In genomic region chr12:86162890-86163816, GRCm38 (mm10) we compare ENCODE assay signal across 12 mouse cellular contexts.
DNase-seq lines count a peak whose midpoint lies in the region; ATAC-seq lines count a peak whose summit lies in the region.
"Had no signal": no experiment of that assay in that cellular context is flagged by ENCODE, and none has a peak within 500 bp of the region (broad histone marks: within the 10 kb centered on the region; RNA-seq: fewer than 3 reads in every experiment).

No protein-coding gene starts in this region.

- peak overlapping the region; percentile 59; the same call in 1 of the 2 replicates for H3K27ac ChIP-seq in forebrain, embryonic 14.5 days (ENCODE audit: low read depth, low read length)
- H3K27ac ChIP-seq in midbrain, embryonic 13.5 days: peak overlapping the region; percentile 78
- H3K27ac ChIP-seq: heart, embryonic 15.5 days had no signal

- H3K4me3 ChIP-seq in forebrain, embryonic 14.5 days (ENCODE audit: low read depth, low read length): no peak overlapping the region
- H3K4me3 ChIP-seq in midbrain, embryonic 13.5 days (replicated peaks): no peak overlapping the region
- H3K4me3 ChIP-seq: heart, embryonic 15.5 days; megakaryocyte, embryonic 14.5 days had no signal

- peaks cover 27% of the 10 kb centered on the region for H3K4me1 ChIP-seq in forebrain, embryonic 14.5 days (ENCODE audit: control insufficient read depth, insufficient read depth, low read length)
- H3K4me1 ChIP-seq in midbrain, embryonic 13.5 days (replicated peaks): peaks cover 59% of the 10 kb centered on the region

- H3K4me2 ChIP-seq in forebrain, embryonic 14.5 days (ENCODE audit: low read length): no peak overlapping the region
- no peak overlapping the region for H3K4me2 ChIP-seq in midbrain, embryonic 13.5 days (replicated peaks)
- H3K4me2 ChIP-seq: heart, embryonic 15.5 days had no signal

- H3K9me3 ChIP-seq in forebrain, embryonic 14.5 days (replicated peaks; ENCODE audit: control insufficient read depth, low read length): no peaks in the 10 kb centered on the region; the same call in 1 of the 2 replicates
- peaks cover 6% of the 10 kb centered on the region; the same call in 1 of the 2 replicates for H3K9me3 ChIP-seq in midbrain, embryonic 13.5 days
- H3K9me3 ChIP-seq: heart, embryonic 15.5 days had no signal

- H3K9ac ChIP-seq in forebrain, embryonic 14.5 days (ENCODE audit: low read length): no peak overlapping the region
- 0 out of 2 replicates have a peak overlapping the region, but pooled peaks have one; percentile 0 for H3K9ac ChIP-seq in midbrain, embryonic 13.5 days (replicated peaks)
- H3K9ac ChIP-seq: heart, embryonic 15.5 days had no signal

- no peaks in the 10 kb centered on the region for H3K27me3 ChIP-seq in forebrain, embryonic 14.5 days (replicated peaks; ENCODE audit: control insufficient read depth, insufficient read depth, low read length)
- peaks cover 3% of the 10 kb centered on the region; the same call in 1 of the 2 replicates for H3K27me3 ChIP-seq in midbrain, embryonic 13.5 days
- H3K27me3 ChIP-seq: heart, embryonic 15.5 days had no signal

- under 1% methylated on average over 12 of the region's 12 CpGs for whole genome bisulfite sequencing in forebrain, embryonic 14.5 days
- 2% methylated on average over 12 of the region's 12 CpGs for WGBS in midbrain, embryonic 13.5 days

- peak; percentile 28 to 34 for DNase-seq in layer of hippocampus, adult 8-10 months (ENCODE audit: low spot score in 2 of 2)
- no peak for DNase-seq in layer of hippocampus, postnatal 25 days (ENCODE audit: extremely low spot score in 1 of 2, low spot score in 1 of 2)
- peak; percentile 52 for DNase-seq in embryo, embryonic 10.5 days (ENCODE audit: low spot score)
- peak; percentile 71 for DNase-seq in forebrain, embryonic 14.5 days (ENCODE audit: low spot score)
- no peak for DNase-seq in neural tube, embryonic 10.5 days (ENCODE audit: extremely low spot score, low spot score)
- DNase-seq in urinary bladder, adult 18-20 months (ENCODE audit: low spot score in 2 of 2): no peak
- DNase-seq in natural killer cell, adult 2 months (ENCODE audit: low spot score in 2 of 2): no peak
- DNase-seq: cerebellum, postnatal 36 days; right cerebral cortex, postnatal 4 days had no signal

- H3K36me3 ChIP-seq in forebrain, embryonic 14.5 days (ENCODE audit: control insufficient read depth, insufficient read depth, low read length): no peaks in the 10 kb centered on the region
- peaks cover 14% of the 10 kb centered on the region for H3K36me3 ChIP-seq in midbrain, embryonic 13.5 days

- peak; percentile 57; the same call in 1 of the 2 replicates for ATAC-seq in forebrain, embryonic 14.5 days
- peak; percentile 69 for ATAC-seq in midbrain, embryonic 13.5 days

Comparison
In these comparisons a context has a peak if more than half of its experiments do, and no peak if none do; other contexts are left out.
1. DNase-seq: peak in layer of hippocampus, adult 8-10 months (2 of 2), embryo, embryonic 10.5 days (single experiment) and forebrain, embryonic 14.5 days (single experiment); none in layer of hippocampus, postnatal 25 days (0 of 2), neural tube, embryonic 10.5 days (single experiment), urinary bladder, adult 18-20 months (0 of 2) and natural killer cell, adult 2 months (0 of 2).